Mouse (Mus musculus): Measurements from ENCODE around the gene Sardh.

- no peak for TF ChIP-seq POLR2A (IDR thresholded peaks at IDR 0.05; ENCODE audit: borderline replicate concordance, extremely low read depth, insufficient read depth, insufficient read length, poor library complexity, severe bottlenecking)
- no peak for TF ChIP-seq CTCF (IDR thresholded peaks at IDR 0.05; ENCODE audit: borderline replicate concordance, extremely low read depth, insufficient read depth, insufficient read length)
Measured at GRCm38 (mm10) chr2:27232376-27232775, 15.8 kb downstream of the Sardh start.

Measured in brain, embryonic 14.5 days (tissue).